Mouse (Mus musculus) cerebellum, adult 11 months (tissue): ENCODE data around the gene Nemf.
A peak's percentile ranks its signal among the peaks of the same experiment; 100 is the strongest.

Experiments used
- DNase-seq: peaks from one replicate; pipeline ENCODE4 v3.0.0; 2022

Gene Nemf

DNA sequence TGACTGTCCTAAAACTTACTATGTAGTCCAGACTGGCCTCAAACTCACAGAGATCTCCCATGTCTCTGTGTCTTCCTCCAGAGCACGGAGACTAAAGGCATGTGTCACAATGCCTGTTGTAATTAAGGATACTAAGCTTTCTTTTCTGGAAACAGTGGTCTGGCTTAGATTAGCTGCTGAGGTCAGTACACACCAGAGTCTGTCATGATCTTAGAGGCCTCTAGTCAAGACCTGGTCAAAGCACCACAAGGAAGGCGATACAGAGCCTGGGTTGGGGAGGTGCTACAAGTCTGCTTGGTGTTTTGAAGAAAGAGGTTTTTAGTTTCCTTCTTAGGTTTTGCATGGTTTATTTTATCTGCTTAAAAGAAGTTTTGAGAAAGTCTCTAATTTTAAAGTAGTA is 56.6 kb downstream of the Nemf start:
- DNase-seq = no peak

DNA sequence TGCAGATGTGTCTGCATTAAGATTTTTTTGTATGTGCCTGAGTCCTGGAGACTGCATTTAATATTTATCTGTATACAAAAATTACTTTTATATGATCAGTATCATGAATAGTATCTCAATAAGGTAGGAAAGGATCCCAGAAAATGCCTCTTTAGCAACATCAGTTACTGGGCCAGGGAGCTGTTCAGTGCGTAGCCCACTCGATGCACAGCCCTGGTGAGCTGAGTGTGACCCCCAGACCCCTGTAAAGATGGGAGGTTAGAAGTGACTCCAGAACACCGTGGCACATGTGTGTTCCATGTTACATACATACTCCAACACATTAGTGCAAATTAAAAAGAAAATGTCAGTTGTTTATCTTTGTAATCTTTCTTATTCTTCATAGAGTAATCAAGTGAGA is 57.1 kb downstream of the Nemf start:
- no peak for DNase-seq

DNA sequence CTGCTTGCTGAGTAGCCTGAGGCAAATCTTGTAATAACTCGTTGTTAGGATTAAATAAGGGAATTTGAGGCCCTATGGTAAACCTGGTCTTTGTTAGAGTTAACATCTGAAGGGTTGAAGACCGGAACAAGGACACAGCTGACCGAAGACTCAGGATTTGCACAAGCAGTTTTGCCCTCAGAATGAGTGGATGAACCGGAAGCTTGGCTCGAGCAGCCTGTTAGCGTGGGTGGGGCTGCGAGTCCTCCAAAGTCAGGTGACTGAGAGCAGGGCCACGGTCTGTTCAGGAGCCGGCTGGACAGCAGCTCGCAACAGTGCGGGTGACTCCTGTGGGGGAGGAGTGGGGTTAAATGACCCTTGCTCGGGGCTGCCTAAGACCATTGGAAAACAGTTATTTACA is 57.7 kb downstream of the Nemf start:
- no peak for DNase-seq

GRCm38 (mm10) chr12:69298281-69298680 is 58.7 kb downstream of the Nemf start:
- DNase-seq = no peak

GRCm38 (mm10) chr12:69297411-69298150 is 59.4 kb downstream of the Nemf start:
- DNase-seq = no peak

DNA sequence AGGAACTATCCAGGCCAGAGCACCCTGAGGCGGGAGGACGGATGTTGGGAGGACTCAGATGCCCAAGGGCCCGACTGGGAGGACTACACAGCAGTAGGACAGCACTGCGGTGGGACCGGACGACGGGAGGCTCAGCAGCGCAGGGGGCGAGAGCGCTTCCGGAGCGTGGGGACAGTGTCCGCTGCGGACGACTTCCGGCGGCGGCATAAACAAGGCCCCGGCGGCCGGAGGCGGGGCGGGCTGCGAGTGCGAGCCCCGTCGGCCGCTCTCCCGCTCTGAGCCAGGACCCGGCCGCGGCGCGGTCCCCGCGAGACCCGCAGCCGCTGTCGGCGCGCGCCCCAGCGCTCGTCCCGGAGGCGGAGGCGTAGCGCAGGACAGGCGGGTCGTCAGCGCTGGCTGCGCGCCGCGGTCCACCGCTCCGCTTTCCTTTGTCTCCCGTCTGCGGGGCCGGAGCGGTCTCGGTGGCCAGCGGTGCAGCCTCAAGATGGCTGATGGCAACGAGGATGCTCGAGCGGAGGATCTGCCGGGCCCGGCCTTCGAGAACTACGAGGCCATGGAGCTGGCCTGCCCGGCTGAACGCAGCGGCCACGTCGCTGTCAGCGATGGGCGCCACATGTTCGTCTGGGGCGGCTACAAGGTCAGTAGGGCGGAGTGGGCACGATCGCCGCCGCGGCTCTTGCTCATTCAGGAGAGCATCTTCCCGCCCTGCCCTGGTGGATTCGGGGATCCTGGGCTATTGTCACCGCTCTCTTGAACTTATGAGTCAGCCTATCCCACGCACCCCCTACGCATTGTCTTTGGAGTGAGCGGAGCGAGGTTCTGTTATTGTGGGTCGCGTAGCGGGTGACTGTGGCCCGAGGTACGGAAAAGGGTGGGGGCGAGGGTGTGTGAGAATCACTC is 60.2 kb downstream of the Nemf start, which contains the start of gene Klhdc2:
Klhdc2 (plus strand) TSS at position 171 of the 900 bp plus-strand sequence.
- DNase-seq = peak; percentile 86

GRCm38 (mm10) chr12:69295651-69296050 is 61.3 kb downstream of the Nemf start:
- peak; percentile 22 for DNase-seq

- no peak for DNase-seq
Observed at GRCm38 (mm10) chr12:69294936-69295335, 62.0 kb downstream of the Nemf start.

- DNase-seq = no peak
Observed at GRCm38 (mm10) chr12:69293815-69294214, 63.1 kb downstream of the Nemf start.

GRCm38 (mm10) chr12:69292401-69292800 is 64.6 kb downstream of the Nemf start:
- no peak for DNase-seq

DNA sequence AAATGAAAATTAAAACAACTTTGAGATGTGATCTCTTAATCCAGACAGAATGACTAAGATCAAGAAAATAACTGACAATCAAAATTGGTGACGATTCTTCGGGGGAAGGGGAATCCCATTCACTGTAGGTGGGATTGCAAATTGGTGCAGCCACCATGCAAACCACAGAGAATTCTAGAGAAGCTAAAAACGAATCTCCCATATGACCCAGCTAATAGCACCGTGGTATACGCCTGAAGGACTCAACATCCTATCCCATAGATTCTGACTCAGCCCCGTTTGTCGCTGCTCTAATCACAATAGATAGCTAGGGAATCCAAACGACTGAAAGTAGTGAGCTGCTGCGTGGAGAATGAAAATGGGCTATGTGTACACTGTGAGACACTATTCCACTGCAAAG is 68.3 kb downstream of the Nemf start:
- DNase-seq = no peak

DNA sequence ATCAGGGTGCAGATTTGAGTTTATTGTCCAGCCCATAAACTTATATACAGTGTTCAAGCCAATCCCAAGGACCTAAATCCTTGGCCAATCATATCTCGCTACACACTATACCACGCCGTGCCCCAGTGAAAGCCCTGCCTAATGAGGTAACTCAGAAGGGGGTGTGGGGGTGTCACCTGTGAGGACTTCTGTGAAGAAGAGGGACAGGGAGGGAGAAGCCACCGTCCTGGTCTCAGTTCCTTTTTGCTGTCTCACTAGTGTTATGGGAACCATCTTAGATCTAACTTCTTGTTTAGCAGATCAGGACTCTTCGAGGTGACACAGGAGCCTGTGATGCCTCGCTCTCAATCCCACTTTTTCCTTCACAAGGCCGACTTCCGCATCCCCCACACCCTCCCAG is 69.4 kb downstream of the Nemf start:
- no peak for DNase-seq

DNA sequence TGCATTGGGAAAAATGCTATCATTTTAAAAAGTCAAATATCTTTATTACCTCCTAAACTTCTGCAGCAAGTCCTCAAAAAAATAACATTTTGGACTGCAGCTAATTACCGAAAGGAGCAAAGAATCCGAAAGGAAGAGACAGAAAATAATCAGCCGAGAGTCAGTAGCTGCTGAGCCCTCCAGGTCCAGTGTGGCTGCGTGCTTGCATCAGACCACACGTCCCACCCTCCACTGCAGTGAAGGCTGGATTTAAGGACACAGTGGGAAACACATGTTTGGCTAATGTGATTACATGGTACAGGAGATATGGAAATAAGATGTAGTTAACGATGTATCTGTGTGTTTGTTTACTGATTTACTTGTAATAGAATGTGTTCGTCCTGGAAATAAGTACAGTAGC is 73.8 kb downstream of the Nemf start:
- DNase-seq = no peak

DNA sequence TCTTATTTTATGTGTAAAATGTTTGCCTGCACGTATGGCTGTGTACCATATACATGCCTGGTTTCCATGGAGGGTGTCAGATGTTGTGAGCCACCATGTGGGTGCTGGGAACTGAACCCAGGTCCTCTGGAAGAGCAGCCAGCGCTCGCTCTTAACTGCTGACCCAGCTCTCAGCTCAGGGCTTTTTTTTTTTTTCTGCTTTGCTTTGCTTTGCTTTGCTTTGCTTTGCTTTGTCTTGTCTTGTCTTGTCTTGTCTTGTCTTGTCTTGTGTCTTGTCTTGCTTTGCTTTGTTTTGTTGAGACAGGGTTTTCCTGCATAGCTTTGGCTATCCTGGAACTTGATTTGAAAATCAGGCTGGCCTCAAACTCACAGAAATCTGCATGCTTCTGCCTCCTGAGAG is 76.0 kb downstream of the Nemf start:
- DNase-seq = no peak

GRCm38 (mm10) chr12:69279931-69280469 is 77.0 kb downstream of the Nemf start:
- no peak for DNase-seq

- DNase-seq = no peak
Observed at GRCm38 (mm10) chr12:69268956-69269355, 88.0 kb downstream of the Nemf start.

- no peak for DNase-seq
Observed at GRCm38 (mm10) chr12:69267956-69268632, 88.9 kb downstream of the Nemf start.

GRCm38 (mm10) chr12:69265031-69265430 is 91.9 kb downstream of the Nemf start:
- DNase-seq = no peak

- no peak for DNase-seq
Observed at GRCm38 (mm10) chr12:69262251-69262650, 94.7 kb downstream of the Nemf start.
